Mouse (Mus musculus) erythroblast, embryonic 14.5 days (primary cell): ENCODE data around the gene Ncapg2.

Experiments
- GATA1 ChIP-seq: IDR thresholded peaks from 2 replicates; pipeline ENCODE4 v1.6.1; 2012; ENCODE audit warnings: low read length, inconsistent platforms, mixed read lengths
- TAL1 ChIP-seq: IDR thresholded peaks from 3 replicates; pipeline ENCODE4 v1.6.1; 2012; ENCODE audit warnings: low read length, inconsistent platforms, mixed read lengths

- TF ChIP-seq GATA1 (no peak), TAL1 (no peak)
Measured at GRCm38 (mm10) chr12:116404012-116404679, 1.1 kb upstream of the Ncapg2 start.
